Mouse (Mus musculus): ENCODE results near the gene Map3k11. TPM values are rescaled to one million over a fixed set of nuclear protein-coding genes. Genes with fewer than 3 reads are reported as not detected.
A peak's percentile ranks its signal among the peaks of the same experiment; 100 is the strongest.

Map3k11 gene
- polyA plus RNA-seq, 1 experiment from 2014 or later = 22.4 TPM

DNA sequence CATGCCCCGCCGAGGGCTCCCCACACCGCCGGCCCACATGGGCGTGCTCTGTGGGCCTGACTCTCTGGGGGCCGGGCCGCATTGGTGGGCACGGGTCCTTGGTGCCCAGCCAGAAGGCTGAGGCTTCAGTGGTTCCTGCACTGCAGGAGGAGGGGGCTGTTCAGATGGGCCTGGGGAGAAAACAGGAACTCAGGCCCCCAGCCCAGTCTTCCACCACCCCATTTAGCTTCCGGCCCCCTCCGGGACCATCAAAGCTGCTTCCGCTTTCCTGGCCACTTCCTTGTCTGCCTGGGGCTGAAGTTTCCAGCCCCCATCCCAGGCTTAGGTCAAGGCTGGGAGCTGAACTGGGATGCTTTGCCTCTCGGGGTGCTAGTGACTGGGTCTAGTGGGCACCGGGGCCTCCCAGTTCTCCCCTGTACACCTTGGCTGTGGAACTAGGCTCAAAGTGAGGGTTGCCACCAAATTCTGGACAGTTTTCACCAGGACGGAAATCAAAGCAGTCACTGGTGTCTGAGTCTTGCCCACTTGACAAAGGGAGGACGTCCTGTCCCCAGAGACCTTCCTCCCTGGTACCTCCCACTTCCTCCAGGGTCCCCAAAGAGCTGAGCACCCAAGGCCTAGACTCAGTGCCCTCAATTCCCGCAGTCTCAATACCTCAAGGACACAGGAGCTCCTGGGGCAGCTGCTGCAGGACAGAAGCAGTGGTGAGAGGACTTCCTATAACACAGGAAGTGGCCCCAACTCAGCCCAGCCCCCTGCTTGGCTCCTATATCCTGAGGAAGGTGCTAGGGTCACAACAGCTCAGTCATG, 27.4 kb upstream of the Map3k11 start:
- Histone ChIP-seq H3K27ac (replicated peaks in 1 of 2; ENCODE audit: control insufficient read depth in 1 of 2, insufficient read depth in 1 of 2, low read depth in 2 of 2, low read length in 2 of 2) (peak overlapping the region; percentile 52 to 88), H3K27me3 (ENCODE audit: control insufficient read depth, insufficient read depth, low read length) (no peaks in the 10 kb centered on the region), H3K4me1 (ENCODE audit: control insufficient read depth in 2 of 2, insufficient read depth in 2 of 2, low read length in 2 of 2) (peaks cover 10 to 23% of the 10 kb centered on the region in 2 experiments), H3K9ac (ENCODE audit: low read length) (peak overlapping the region; percentile 34; the same call in 1 of the 2 replicates), H3K4me2 (ENCODE audit: low read length) (peak overlapping the region; percentile 73), H3K9me3 (ENCODE audit: control insufficient read depth, low read length) (no peaks in the 10 kb centered on the region), H3K36me3 (ENCODE audit: control insufficient read depth, insufficient read depth, low read length) (peaks cover 47% of the 10 kb centered on the region), H3K4me3 (ENCODE audit: control insufficient read depth in 1 of 2, insufficient read depth in 1 of 2, low read depth in 1 of 2, low read length in 2 of 2) (peak overlapping the region; percentile 12 to 24)
- WGBS = 58% methylated on average over 16 of the region's 16 CpGs
- ATAC-seq (ENCODE audit: insufficient number of reproducible peaks, insufficient read depth, low FRiP score, low read depth) = no peak

- H3K9me3 ChIP-seq (ENCODE audit: control insufficient read depth, low read length) = no peaks in the 10 kb centered on the region
- peaks cover 10 to 23% of the 10 kb centered on the region in 2 experiments for H3K4me1 ChIP-seq (ENCODE audit: control insufficient read depth in 2 of 2, insufficient read depth in 2 of 2, low read length in 2 of 2)
- no peak for ATAC-seq (ENCODE audit: insufficient number of reproducible peaks, insufficient read depth, low FRiP score, low read depth)
- 68% methylated on average over 8 of the region's 8 CpGs for WGBS
- H3K4me3 ChIP-seq (ENCODE audit: control insufficient read depth in 1 of 2, insufficient read depth in 1 of 2, low read depth in 1 of 2, low read length in 2 of 2) = peak overlapping the region; percentile 60 to 78
- peak overlapping the region; percentile 73 for H3K4me2 ChIP-seq (ENCODE audit: low read length)
- H3K9ac ChIP-seq (ENCODE audit: low read length) = peak overlapping the region; percentile 72
- peaks cover 49% of the 10 kb centered on the region for H3K36me3 ChIP-seq (ENCODE audit: control insufficient read depth, insufficient read depth, low read length)
- H3K27ac ChIP-seq (replicated peaks in 1 of 2; ENCODE audit: control insufficient read depth in 1 of 2, insufficient read depth in 1 of 2, low read depth in 2 of 2, low read length in 2 of 2) = peak overlapping the region; percentile 87 to 88
- H3K27me3 ChIP-seq (ENCODE audit: control insufficient read depth, insufficient read depth, low read length) = no peaks in the 10 kb centered on the region
Observed at GRCm38 (mm10) chr19:5662310-5662709, 26.2 kb upstream of the Map3k11 start.

GRCm38 (mm10) chr19:5662981-5663913, 25.3 kb upstream of the Map3k11 start, which contains the start of gene Sipa1:
TSS of gene Sipa1 (minus strand) at chr19:5663707.
- Histone ChIP-seq H3K36me3 (ENCODE audit: control insufficient read depth, insufficient read depth, low read length) (peaks cover 50% of the 10 kb centered on the region), H3K9me3 (ENCODE audit: control insufficient read depth, low read length) (no peaks in the 10 kb centered on the region), H3K4me3 (ENCODE audit: control insufficient read depth in 1 of 2, insufficient read depth in 1 of 2, low read depth in 1 of 2, low read length in 2 of 2) (peak within 1 kb of the TSS; percentile 60 to 78), H3K27me3 (ENCODE audit: control insufficient read depth, insufficient read depth, low read length) (no peaks in the 10 kb centered on the region), H3K9ac (ENCODE audit: low read length) (peak within 1 kb of the TSS; percentile 72), H3K4me1 (ENCODE audit: control insufficient read depth in 2 of 2, insufficient read depth in 2 of 2, low read length in 2 of 2) (peaks cover 10 to 23% of the 10 kb centered on the region in 2 experiments), H3K27ac (replicated peaks in 1 of 2; ENCODE audit: control insufficient read depth in 1 of 2, insufficient read depth in 1 of 2, low read depth in 2 of 2, low read length in 2 of 2) (peak within 1 kb of the TSS; percentile 87 to 88), H3K4me2 (ENCODE audit: low read length) (peak within 1 kb of the TSS; percentile 73)
- ATAC-seq (ENCODE audit: insufficient number of reproducible peaks, insufficient read depth, low FRiP score, low read depth) = peak; percentile 92
- 3% methylated on average over 32 of the region's 32 CpGs for WGBS

DNA sequence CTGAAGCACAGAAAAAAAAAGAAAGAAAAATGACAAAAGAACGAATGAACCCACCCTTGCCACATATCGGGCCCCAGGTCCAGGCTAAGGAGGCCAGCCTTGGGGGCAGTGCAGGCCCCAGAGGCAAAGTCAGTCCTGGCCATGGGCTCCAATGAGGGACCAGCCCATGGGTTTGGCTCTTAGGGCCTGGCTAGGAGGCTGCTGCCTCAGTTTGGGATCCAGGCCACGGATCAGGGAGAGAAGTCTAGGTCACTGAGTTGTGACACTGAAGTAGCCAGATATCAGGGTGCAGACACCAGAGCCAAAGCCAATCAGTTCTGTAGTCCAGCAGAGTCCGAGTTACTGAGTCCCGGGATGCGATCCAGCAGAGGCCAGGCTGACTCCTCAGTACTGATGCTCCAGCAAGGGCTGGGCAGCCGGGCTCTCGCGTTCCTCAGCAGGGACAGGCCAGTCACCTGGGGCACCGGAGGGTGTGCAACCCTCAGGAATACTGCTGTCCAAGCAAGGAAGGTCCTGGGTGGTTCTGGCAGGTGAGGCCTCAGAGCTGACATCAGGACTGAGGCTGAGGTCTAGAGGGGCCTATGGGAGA, 23.8 kb upstream of the Map3k11 start:
- no peaks in the 10 kb centered on the region for H3K27me3 ChIP-seq (ENCODE audit: control insufficient read depth, insufficient read depth, low read length)
- H3K4me2 ChIP-seq (ENCODE audit: low read length) = no peak overlapping the region
- H3K4me1 ChIP-seq (ENCODE audit: control insufficient read depth in 2 of 2, insufficient read depth in 2 of 2, low read length in 2 of 2) = peaks cover 10 to 23% of the 10 kb centered on the region in 2 experiments
- ATAC-seq (ENCODE audit: insufficient number of reproducible peaks, insufficient read depth, low FRiP score, low read depth) = no peak
- 92% methylated on average over 10 of the region's 10 CpGs for WGBS
- H3K36me3 ChIP-seq (ENCODE audit: control insufficient read depth, insufficient read depth, low read length) = peaks cover 47% of the 10 kb centered on the region
- no peak overlapping the region for H3K9ac ChIP-seq (ENCODE audit: low read length)
- no peak overlapping the region for H3K27ac ChIP-seq (replicated peaks in 1 of 2; ENCODE audit: control insufficient read depth in 1 of 2, insufficient read depth in 1 of 2, low read depth in 2 of 2, low read length in 2 of 2)
- H3K4me3 ChIP-seq (ENCODE audit: control insufficient read depth in 1 of 2, insufficient read depth in 1 of 2, low read depth in 1 of 2, low read length in 2 of 2) = no peak overlapping the region
- H3K9me3 ChIP-seq (ENCODE audit: control insufficient read depth, low read length) = no peaks in the 10 kb centered on the region

- no peak for ATAC-seq (ENCODE audit: insufficient number of reproducible peaks, insufficient read depth, low FRiP score, low read depth)
- H3K9me3 ChIP-seq (ENCODE audit: control insufficient read depth, low read length) = no peaks in the 10 kb centered on the region
- H3K9ac ChIP-seq (ENCODE audit: low read length) = no peak overlapping the region
- H3K36me3 ChIP-seq (ENCODE audit: control insufficient read depth, insufficient read depth, low read length) = peaks cover 54% of the 10 kb centered on the region
- H3K4me3 ChIP-seq (ENCODE audit: control insufficient read depth in 1 of 2, insufficient read depth in 1 of 2, low read depth in 1 of 2, low read length in 2 of 2) = no peak overlapping the region
- 67% methylated on average over 15 of the region's 15 CpGs for WGBS
- no peak overlapping the region for H3K4me2 ChIP-seq (ENCODE audit: low read length)
- H3K27me3 ChIP-seq (ENCODE audit: control insufficient read depth, insufficient read depth, low read length) = no peaks in the 10 kb centered on the region
- no peak overlapping the region for H3K27ac ChIP-seq (replicated peaks in 1 of 2; ENCODE audit: control insufficient read depth in 1 of 2, insufficient read depth in 1 of 2, low read depth in 2 of 2, low read length in 2 of 2)
- H3K4me1 ChIP-seq (ENCODE audit: control insufficient read depth in 2 of 2, insufficient read depth in 2 of 2, low read length in 2 of 2) = peaks cover 10 to 23% of the 10 kb centered on the region in 2 experiments
Observed at GRCm38 (mm10) chr19:5665465-5665864, 23.1 kb upstream of the Map3k11 start.

- Histone ChIP-seq H3K4me1 (ENCODE audit: control insufficient read depth in 2 of 2, insufficient read depth in 2 of 2, low read length in 2 of 2) (peaks cover 10 to 21% of the 10 kb centered on the region in 2 experiments), H3K4me2 (ENCODE audit: low read length) (no peak overlapping the region), H3K27me3 (ENCODE audit: control insufficient read depth, insufficient read depth, low read length) (no peaks in the 10 kb centered on the region), H3K9me3 (ENCODE audit: control insufficient read depth, low read length) (no peaks in the 10 kb centered on the region), H3K4me3 (ENCODE audit: control insufficient read depth in 1 of 2, insufficient read depth in 1 of 2, low read depth in 1 of 2, low read length in 2 of 2) (no peak overlapping the region), H3K36me3 (ENCODE audit: control insufficient read depth, insufficient read depth, low read length) (peaks cover 63% of the 10 kb centered on the region), H3K9ac (ENCODE audit: low read length) (no peak overlapping the region), H3K27ac (replicated peaks in 1 of 2; ENCODE audit: control insufficient read depth in 1 of 2, insufficient read depth in 1 of 2, low read depth in 2 of 2, low read length in 2 of 2) (no peak overlapping the region)
- no peak for ATAC-seq (ENCODE audit: insufficient number of reproducible peaks, insufficient read depth, low FRiP score, low read depth)
- WGBS = 89% methylated on average over 18 of the region's 18 CpGs
Observed at GRCm38 (mm10) chr19:5666386-5666785, 22.2 kb upstream of the Map3k11 start.

- Histone ChIP-seq H3K9ac (ENCODE audit: low read length) (no peak overlapping the region), H3K4me1 (ENCODE audit: control insufficient read depth in 2 of 2, insufficient read depth in 2 of 2, low read length in 2 of 2) (peaks cover 3 to 7% of the 10 kb centered on the region in 2 experiments; a peak in 3 of 4 replicates), H3K4me3 (ENCODE audit: control insufficient read depth in 1 of 2, insufficient read depth in 1 of 2, low read depth in 1 of 2, low read length in 2 of 2) (no peak overlapping the region), H3K27ac (replicated peaks in 1 of 2; ENCODE audit: control insufficient read depth in 1 of 2, insufficient read depth in 1 of 2, low read depth in 2 of 2, low read length in 2 of 2) (no peak overlapping the region), H3K9me3 (ENCODE audit: control insufficient read depth, low read length) (no peaks in the 10 kb centered on the region), H3K4me2 (ENCODE audit: low read length) (no peak overlapping the region), H3K27me3 (ENCODE audit: control insufficient read depth, insufficient read depth, low read length) (no peaks in the 10 kb centered on the region), H3K36me3 (ENCODE audit: control insufficient read depth, insufficient read depth, low read length) (peaks cover 83% of the 10 kb centered on the region)
- ATAC-seq (ENCODE audit: insufficient number of reproducible peaks, insufficient read depth, low FRiP score, low read depth) = no peak
- WGBS = 91% methylated on average over 4 of the region's 4 CpGs
Observed at GRCm38 (mm10) chr19:5668372-5668771, 20.2 kb upstream of the Map3k11 start.

Measured in heart, embryonic 14.5 days (tissue).